In genomic region chr5:122091070-122091469, GRCm38 (mm10) we compare ENCODE assay signal across 10 mouse cellular contexts. TPM values are rescaled to one million over a fixed set of nuclear protein-coding genes. Genes with fewer than 3 reads are reported as not detected.
DNase-seq lines count a peak whose midpoint lies in the region; ATAC-seq lines count a peak whose summit lies in the region.
"Had no signal": no experiment of that assay in that cellular context is flagged by ENCODE, and none has a peak within 500 bp of the region (broad histone marks: within the 10 kb centered on the region; RNA-seq: fewer than 3 reads in every experiment).

No protein-coding gene starts in this region.

- peak overlapping the region; percentile 88; the same call in 1 of the 2 replicates for H3K27ac ChIP-seq in heart, embryonic 12.5 days (ENCODE audit: poor library complexity, severe bottlenecking)
- no peak overlapping the region for H3K27ac ChIP-seq in midbrain, embryonic 13.5 days
- H3K27ac ChIP-seq: embryonic facial prominence, embryonic 13.5 days; macrophage had no signal

- H3K27me3 ChIP-seq in heart, embryonic 12.5 days (replicated peaks), result no peaks in the 10 kb centered on the region
- no peaks in the 10 kb centered on the region for H3K27me3 ChIP-seq in midbrain, embryonic 13.5 days
- H3K27me3 ChIP-seq: embryonic facial prominence, embryonic 13.5 days had no signal

- no peak for DNase-seq in heart, postnatal 25 days (ENCODE audit: low spot score)
- peak; percentile 72 to 73 for DNase-seq in B cell, adult 2 months
- peak; percentile 41 for DNase-seq in adrenal gland, adult 2 months
- peak; percentile 79 for DNase-seq in kidney, postnatal 10 days
- DNase-seq in thymus, postnatal 0 days (ENCODE audit: low spot score), result peak; percentile 78

- intact Hi-C loops in heart, postnatal 25 days (cut with DNase I), result loop anchor here (5.0 kb wide), 1 partner anchor 89 kb away; no protein-coding TSS in a partner anchor

- peaks cover 35% of the 10 kb centered on the region for H3K4me1 ChIP-seq in heart, embryonic 12.5 days (replicated peaks)
- H3K4me1 ChIP-seq in midbrain, embryonic 13.5 days (replicated peaks), result no peaks in the 10 kb centered on the region

- no peak overlapping the region for H3K4me2 ChIP-seq in heart, embryonic 12.5 days
- H3K4me2 ChIP-seq in midbrain, embryonic 13.5 days (replicated peaks), result no peak overlapping the region
- H3K4me2 ChIP-seq: embryonic facial prominence, embryonic 13.5 days had no signal

- 21% methylated on average over 15 of the region's 15 CpGs for WGBS in heart, embryonic 12.5 days
- 11% methylated on average over 15 of the region's 15 CpGs for WGBS in midbrain, embryonic 13.5 days

- H3K4me3 ChIP-seq in heart, embryonic 12.5 days, result no peak overlapping the region
- no peak overlapping the region for H3K4me3 ChIP-seq in midbrain, embryonic 13.5 days (replicated peaks)
- H3K4me3 ChIP-seq: embryonic facial prominence, embryonic 13.5 days had no signal

- 0 out of 2 replicates have a peak, but pooled peaks cover 3% of the 10 kb centered on the region for H3K9me3 ChIP-seq in heart, embryonic 12.5 days (replicated peaks)
- no peaks in the 10 kb centered on the region for H3K9me3 ChIP-seq in midbrain, embryonic 13.5 days
- H3K9me3 ChIP-seq: embryonic facial prominence, embryonic 13.5 days had no signal

- no peak for ATAC-seq in heart, embryonic 12.5 days (ENCODE audit: insufficient number of reproducible peaks, low FRiP score)
- peak; percentile 73; the same call in 1 of the 2 replicates for ATAC-seq in erythroblast, adult 5-6 weeks (replicated peaks; ENCODE audit: low FRiP score, poor library complexity, severe bottlenecking)
- ATAC-seq in midbrain, embryonic 13.5 days, result 0 out of 2 replicates have a peak, but pooled peaks have one; percentile 44

- no peaks in the 10 kb centered on the region for H3K36me3 ChIP-seq in heart, embryonic 12.5 days
- no peaks in the 10 kb centered on the region for H3K36me3 ChIP-seq in midbrain, embryonic 13.5 days
- H3K36me3 ChIP-seq: embryonic facial prominence, embryonic 13.5 days had no signal

- H3K9ac ChIP-seq in heart, embryonic 12.5 days, result no peak overlapping the region
- H3K9ac ChIP-seq in midbrain, embryonic 13.5 days (replicated peaks), result no peak overlapping the region
- H3K9ac ChIP-seq: embryonic facial prominence, embryonic 13.5 days had no signal

RNA-seq across cellular contexts. Expression of gene Myl2, which starts 9.7 kb away (rescaled TPM):
- 7,161 and 7,647 TPM in 2 replicates for polyA plus RNA-seq in heart, embryonic 12.5 days (2016; fragmentation: Nextera tagmentation; extraction: Ambion mirVana)
- over 10,000 TPM; 18,094 to 20,102 TPM for total RNA-seq in heart, postnatal 25 days (2021)
- not detected for total RNA-seq in adrenal gland, adult 2 months (2021)
- polyA plus RNA-seq in adrenal gland, adult 2 months (2012; rRNA removed), result not detected in 2 replicates
- total RNA-seq in erythroblast, adult 5-6 weeks (2015; ENCODE audit: low replicate concordance), result not detected in 2 replicates
- total RNA-seq in erythroblast, adult 5-6 weeks (2017; ENCODE audit: low replicate concordance), result 1.1 TPM in 1 of 2 replicates, not detected in the other
- polyA plus RNA-seq in midbrain, embryonic 13.5 days (2015; fragmentation: Nextera tagmentation; extraction: Ambion mirVana), result 0.93 and 1.6 TPM in 2 replicates
- polyA plus RNA-seq in thymus, postnatal 0 days (2015; fragmentation: Nextera tagmentation; extraction: Ambion mirVana), result 1.3 and 1.7 TPM in 2 replicates
- polyA plus RNA-seq: embryonic facial prominence, embryonic 13.5 days; macrophage had no signal

RNA-seq across cellular contexts. Expression of gene Cux2, which starts 41.2 kb away (rescaled TPM):
- polyA plus RNA-seq in heart, embryonic 12.5 days (2016; fragmentation: Nextera tagmentation; extraction: Ambion mirVana), result 7.6 and 10.1 TPM in 2 replicates
- 10 to 100 TPM; 23.7 to 29.0 TPM for total RNA-seq in heart, postnatal 25 days (2021)
- 10 to 100 TPM; 14.4 to 22.0 TPM for total RNA-seq in adrenal gland, adult 2 months (2021)
- polyA plus RNA-seq in adrenal gland, adult 2 months (2012; rRNA removed), result 32.2 and 37.6 TPM in 2 replicates
- not detected in 2 replicates for total RNA-seq in erythroblast, adult 5-6 weeks (2015; ENCODE audit: low replicate concordance)
- 0.17 TPM in 1 of 2 replicates, not detected in the other for total RNA-seq in erythroblast, adult 5-6 weeks (2017; ENCODE audit: low replicate concordance)
- polyA plus RNA-seq in midbrain, embryonic 13.5 days (2015; fragmentation: Nextera tagmentation; extraction: Ambion mirVana), result 22.7 and 23.8 TPM in 2 replicates
- 0.14 and 0.17 TPM in 2 replicates for polyA plus RNA-seq in thymus, postnatal 0 days (2015; fragmentation: Nextera tagmentation; extraction: Ambion mirVana)
- polyA plus RNA-seq: macrophage had no signal

RNA-seq across cellular contexts. Expression of gene Ccdc63, which starts 49.6 kb away (rescaled TPM):
- 0.33 and 0.42 TPM in 2 replicates for polyA plus RNA-seq in heart, embryonic 12.5 days (2016; fragmentation: Nextera tagmentation; extraction: Ambion mirVana)
- not detected for total RNA-seq in heart, postnatal 25 days (2021)
- not detected for total RNA-seq in adrenal gland, adult 2 months (2021)
- not detected in 2 replicates for polyA plus RNA-seq in adrenal gland, adult 2 months (2012; rRNA removed)
- not detected in 2 replicates for total RNA-seq in erythroblast, adult 5-6 weeks (2015; ENCODE audit: low replicate concordance)
- 4.0 TPM in 1 of 2 replicates, not detected in the other for total RNA-seq in erythroblast, adult 5-6 weeks (2017; ENCODE audit: low replicate concordance)
- polyA plus RNA-seq in midbrain, embryonic 13.5 days (2015; fragmentation: Nextera tagmentation; extraction: Ambion mirVana), result not detected in 2 replicates
- polyA plus RNA-seq in thymus, postnatal 0 days (2015; fragmentation: Nextera tagmentation; extraction: Ambion mirVana), result 0.33 and 0.40 TPM in 2 replicates
- polyA plus RNA-seq: embryonic facial prominence, embryonic 13.5 days had no signal

Comparison
In these comparisons a context has a peak if more than half of its experiments do, and no peak if none do; other contexts are left out.
1. RNA of gene Myl2, which starts 9.7 kb away (polyA plus RNA-seq): 7,161 to 7,647 TPM in heart, embryonic 12.5 days; 1.3 to 1.7 TPM in thymus, postnatal 0 days, 0.93 to 1.6 TPM in midbrain, embryonic 13.5 days and not detected in adrenal gland, adult 2 months; every median in the first group is over 1,000 times any median in the second.